Mouse (Mus musculus): Measurements from ENCODE around the gene Mettl7a1. TPM values are rescaled to one million over a fixed set of nuclear protein-coding genes. Genes with fewer than 3 reads are reported as not detected.
"Not testable (repeated sequence)": the region's sequence is repeated elsewhere in the genome, so short reads cannot be mapped to it uniquely, and the experiment has no call there.

Mettl7a1 gene
- polyA plus RNA-seq, 1 experiment from 2014 or later, result 62.9 TPM

GRCm38 (mm10) chr15:100263246-100263905 lies 40.6 kb upstream of the Mettl7a1 start:
- 27% methylated on average over 4 of the region's 4 CpGs for WGBS
- peak; percentile 60 for TF ChIP-seq CTCF (IDR thresholded peaks at IDR 0.05)
- no peak for TF ChIP-seq EP300 (IDR thresholded peaks at IDR 0.05)
- ATAC-seq (peak; percentile 35; the same call in 1 of the 2 replicates), DNase-seq (ENCODE audit: low spot score) (peak; percentile 76)
- Histone ChIP-seq H3K9me3 (ENCODE audit: low read length) (no peaks in the 10 kb centered on the region), H3K4me2 (replicated peaks; ENCODE audit: low read depth, low read length) (no peak overlapping the region), H3K4me3 (ENCODE audit: low read depth, low read length) (no peak overlapping the region), H3K27ac (ENCODE audit: low read length) (no peak overlapping the region), H3K9ac (replicated peaks; ENCODE audit: low read depth) (no peak overlapping the region), H3K27me3 (replicated peaks; ENCODE audit: insufficient read depth, low read length) (no peaks in the 10 kb centered on the region), H3K36me3 (ENCODE audit: insufficient read depth, low read length) (no peaks in the 10 kb centered on the region), H3K4me1 (ENCODE audit: insufficient read depth, low read depth, low read length) (no peaks in the 10 kb centered on the region)

- Histone ChIP-seq H3K9ac (replicated peaks; ENCODE audit: low read depth) (no peak overlapping the region), H3K9me3 (ENCODE audit: low read length) (no peaks in the 10 kb centered on the region), H3K4me3 (ENCODE audit: low read depth, low read length) (no peak overlapping the region), H3K36me3 (ENCODE audit: insufficient read depth, low read length) (no peaks in the 10 kb centered on the region), H3K27me3 (replicated peaks; ENCODE audit: insufficient read depth, low read length) (no peaks in the 10 kb centered on the region), H3K27ac (ENCODE audit: low read length) (no peak overlapping the region), H3K4me1 (ENCODE audit: insufficient read depth, low read depth, low read length) (no peaks in the 10 kb centered on the region), H3K4me2 (replicated peaks; ENCODE audit: low read depth, low read length) (no peak overlapping the region)
- no peak for TF ChIP-seq EP300 (IDR thresholded peaks at IDR 0.05)
- TF ChIP-seq CTCF (IDR thresholded peaks at IDR 0.05), result no peak
- no peak for DNase-seq (ENCODE audit: low spot score)
- no peak for ATAC-seq
- 81% methylated on average over 4 of the region's 5 CpGs for WGBS
These were observed 38.2 kb upstream of the Mettl7a1 start for GRCm38 (mm10) chr15:100265586-100266325.

GRCm38 (mm10) chr15:100268916-100269315 lies 35.0 kb upstream of the Mettl7a1 start:
- ATAC-seq, result no peak
- H3K4me3 ChIP-seq (ENCODE audit: low read depth, low read length), result no peak overlapping the region
- H3K27ac ChIP-seq (ENCODE audit: low read length), result no peak overlapping the region
- H3K4me1 ChIP-seq (ENCODE audit: insufficient read depth, low read depth, low read length), result no peaks in the 10 kb centered on the region
- no peaks in the 10 kb centered on the region for H3K36me3 ChIP-seq (ENCODE audit: insufficient read depth, low read length)
- TF ChIP-seq CTCF (IDR thresholded peaks at IDR 0.05), result no peak
- TF ChIP-seq EP300 (IDR thresholded peaks at IDR 0.05), result no peak
- no peak for DNase-seq (ENCODE audit: low spot score)
- 71% methylated on average over 2 of the region's 2 CpGs for WGBS
- H3K9me3 ChIP-seq (ENCODE audit: low read length), result no peaks in the 10 kb centered on the region
- no peak overlapping the region for H3K4me2 ChIP-seq (replicated peaks; ENCODE audit: low read depth, low read length)
- no peaks in the 10 kb centered on the region for H3K27me3 ChIP-seq (replicated peaks; ENCODE audit: insufficient read depth, low read length)
- H3K9ac ChIP-seq (replicated peaks; ENCODE audit: low read depth), result no peak overlapping the region

- no peak for DNase-seq (ENCODE audit: low spot score)
- no peak overlapping the region for H3K9ac ChIP-seq (replicated peaks; ENCODE audit: low read depth)
- H3K4me3 ChIP-seq (ENCODE audit: low read depth, low read length), result no peak overlapping the region
- no peaks in the 10 kb centered on the region for H3K27me3 ChIP-seq (replicated peaks; ENCODE audit: insufficient read depth, low read length)
- H3K36me3 ChIP-seq (ENCODE audit: insufficient read depth, low read length), result no peaks in the 10 kb centered on the region
- no peak overlapping the region for H3K4me2 ChIP-seq (replicated peaks; ENCODE audit: low read depth, low read length)
- no peak for ATAC-seq
- no peak overlapping the region for H3K27ac ChIP-seq (ENCODE audit: low read length)
- no peaks in the 10 kb centered on the region for H3K4me1 ChIP-seq (ENCODE audit: insufficient read depth, low read depth, low read length)
- TF ChIP-seq EP300 (IDR thresholded peaks at IDR 0.05), result no peak
- TF ChIP-seq CTCF (IDR thresholded peaks at IDR 0.05), result no peak
- WGBS, result 31% methylated on average over 9 of the region's 9 CpGs
- no peaks in the 10 kb centered on the region for H3K9me3 ChIP-seq (ENCODE audit: low read length)
These were observed 34.2 kb upstream of the Mettl7a1 start for GRCm38 (mm10) chr15:100269776-100270175.

GRCm38 (mm10) chr15:100270609-100271008 lies 33.3 kb upstream of the Mettl7a1 start:
- not testable (repeated sequence) for H3K4me2 ChIP-seq (replicated peaks; ENCODE audit: low read depth, low read length); H3K9me3 ChIP-seq (ENCODE audit: low read length); H3K4me1 ChIP-seq (ENCODE audit: insufficient read depth, low read depth, low read length); ATAC-seq; H3K27ac ChIP-seq (ENCODE audit: low read length); H3K36me3 ChIP-seq (ENCODE audit: insufficient read depth, low read length); H3K4me3 ChIP-seq (ENCODE audit: low read depth, low read length); H3K9ac ChIP-seq (replicated peaks; ENCODE audit: low read depth); DNase-seq (ENCODE audit: low spot score); H3K27me3 ChIP-seq (replicated peaks; ENCODE audit: insufficient read depth, low read length)
- WGBS, result 39% methylated on average over 7 of the region's 7 CpGs

- ATAC-seq, result no peak
- WGBS, result 74% methylated on average over 14 of the region's 14 CpGs
These were observed 32.5 kb upstream of the Mettl7a1 start for GRCm38 (mm10) chr15:100271411-100271810.

GRCm38 (mm10) chr15:100273791-100274308 lies 30.1 kb upstream of the Mettl7a1 start:
- WGBS, result 90% methylated on average over 4 of the region's 4 CpGs
- not testable (repeated sequence) for H3K27ac ChIP-seq (ENCODE audit: low read length); H3K4me3 ChIP-seq (ENCODE audit: low read depth, low read length); H3K9me3 ChIP-seq (ENCODE audit: low read length); ATAC-seq; DNase-seq (ENCODE audit: low spot score); H3K27me3 ChIP-seq (replicated peaks; ENCODE audit: insufficient read depth, low read length); H3K4me1 ChIP-seq (ENCODE audit: insufficient read depth, low read depth, low read length); H3K36me3 ChIP-seq (ENCODE audit: insufficient read depth, low read length); H3K4me2 ChIP-seq (replicated peaks; ENCODE audit: low read depth, low read length); H3K9ac ChIP-seq (replicated peaks; ENCODE audit: low read depth)

More at GRCm38 (mm10) chr15:100271411-100271810, 32.5 kb upstream of the Mettl7a1 start:
- TF ChIP-seq EP300 (IDR thresholded peaks at IDR 0.05) (no peak), CTCF (IDR thresholded peaks at IDR 0.05) (no peak)
- no peaks in the 10 kb centered on the region for H3K4me1 ChIP-seq (ENCODE audit: insufficient read depth, low read depth, low read length)
- H3K4me2 ChIP-seq (replicated peaks; ENCODE audit: low read depth, low read length), result no peak overlapping the region
- H3K4me3 ChIP-seq (ENCODE audit: low read depth, low read length), result no peak overlapping the region
- no peaks in the 10 kb centered on the region for H3K36me3 ChIP-seq (ENCODE audit: insufficient read depth, low read length)
- no peak overlapping the region for H3K27ac ChIP-seq (ENCODE audit: low read length)
- no peaks in the 10 kb centered on the region for H3K27me3 ChIP-seq (replicated peaks; ENCODE audit: insufficient read depth, low read length)
- H3K9ac ChIP-seq (replicated peaks; ENCODE audit: low read depth), result no peak overlapping the region
- no peak for DNase-seq (ENCODE audit: low spot score)
- H3K9me3 ChIP-seq (ENCODE audit: low read length), result no peaks in the 10 kb centered on the region

Measured in lung, postnatal 0 days (tissue).